Mouse (Mus musculus) common myeloid progenitor, adult 5-6 weeks (primary cell): ENCODE measurements around the gene Sgip1. TPM values are rescaled to one million over a fixed set of nuclear protein-coding genes. Genes with fewer than 3 reads are reported as not detected.
A peak's percentile ranks its signal among the peaks of the same experiment; 100 is the strongest.

Experiments used
- ATAC-seq: replicated peaks from 2 replicates; pipeline ENCODE4 v1.8.0; 2016; ENCODE audit warnings: low read depth, mild to moderate bottlenecking, moderate TSS enrichment, inconsistent platforms; ENCODE audit not compliant: poor library complexity, severe bottlenecking
- total RNA-seq: library from RNA; stranded (forward); fragments of 200-1000, 187-1606 nt; gene quantifications from 2 replicates; pipeline ENCODE4 v1.2.3, GENCODE M21; 2017

Gene Sgip1
- total RNA-seq, 1 experiment from 2014 or later = 1.0 TPM

DNA sequence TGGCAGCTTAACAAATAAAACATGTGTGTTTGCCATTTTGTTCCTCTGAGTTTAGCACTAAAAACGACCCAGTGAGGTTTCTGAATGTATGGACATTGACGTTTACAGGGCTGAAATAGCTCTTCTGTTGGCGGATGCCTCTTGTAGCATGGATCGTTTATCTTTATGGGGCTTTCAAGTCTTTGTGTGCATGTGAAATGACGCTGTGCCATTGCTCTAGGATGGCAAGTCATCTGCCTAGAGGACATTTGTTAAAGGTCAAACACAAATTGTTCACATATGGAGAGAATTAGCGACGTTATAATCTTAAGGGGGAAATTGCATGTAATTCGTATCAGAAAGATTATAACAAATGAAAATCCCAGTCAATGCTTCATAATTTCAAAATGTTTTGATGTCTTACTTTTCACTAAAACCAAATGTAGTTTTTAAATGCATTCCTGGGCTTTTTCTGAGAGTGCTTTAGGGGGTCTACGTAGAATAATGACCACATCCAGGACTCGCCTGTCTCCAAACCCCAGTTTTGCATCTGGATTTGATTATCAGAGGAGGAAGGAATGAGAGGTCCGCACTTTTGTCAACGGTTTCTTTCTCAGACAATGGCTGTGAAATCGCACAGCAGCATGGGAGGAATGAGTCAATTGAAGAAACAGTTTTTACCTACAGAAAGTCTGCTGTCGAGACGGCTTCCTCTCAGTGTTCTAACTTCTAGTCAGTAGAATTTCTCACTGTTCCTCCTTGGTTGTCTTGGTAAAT, 264.3 kb downstream of the Sgip1 start:
- ATAC-seq = no peak

DNA sequence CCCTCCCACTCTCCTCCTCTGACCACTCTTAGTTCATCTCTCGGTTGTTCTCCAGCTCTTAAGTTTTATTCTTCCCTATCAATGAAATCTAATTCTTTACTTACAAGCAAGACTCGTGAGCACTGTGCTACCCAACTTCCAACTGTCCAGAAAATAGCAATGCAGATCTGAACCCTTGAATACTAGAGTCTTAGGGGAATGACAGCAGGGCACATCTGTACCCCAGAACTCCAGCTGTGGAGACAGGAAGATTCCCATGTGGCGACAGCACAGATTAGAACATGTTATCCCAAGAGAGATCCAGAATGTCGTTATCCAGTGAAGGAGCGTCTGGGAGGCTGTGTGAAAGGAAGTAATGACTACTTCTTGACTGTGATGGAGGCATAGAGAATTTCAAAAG, 265.2 kb downstream of the Sgip1 start:
- no peak for ATAC-seq

DNA sequence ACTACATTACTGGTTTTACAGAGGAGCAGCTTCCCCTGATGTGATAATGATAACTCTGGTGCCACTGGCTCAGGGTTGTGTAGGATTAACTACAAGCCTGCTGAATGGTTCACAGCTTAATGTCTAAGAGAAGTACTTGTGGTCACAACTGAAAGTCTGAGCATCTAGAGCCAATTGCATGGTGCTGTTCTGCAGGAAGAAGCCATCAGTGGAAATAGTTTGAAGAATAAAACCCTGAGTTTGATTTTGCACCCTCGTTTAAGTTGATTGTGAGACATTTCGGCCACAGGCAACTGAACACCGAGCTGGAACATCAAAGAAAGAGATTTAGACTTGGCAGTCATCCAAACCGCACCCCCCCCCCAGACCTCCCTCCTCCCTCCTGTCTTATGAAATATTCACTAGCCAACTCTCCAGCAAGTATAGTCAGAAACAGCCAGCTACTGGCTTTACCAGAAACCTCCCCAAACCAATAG, 265.9 kb downstream of the Sgip1 start:
- ATAC-seq = peak; percentile 94

DNA sequence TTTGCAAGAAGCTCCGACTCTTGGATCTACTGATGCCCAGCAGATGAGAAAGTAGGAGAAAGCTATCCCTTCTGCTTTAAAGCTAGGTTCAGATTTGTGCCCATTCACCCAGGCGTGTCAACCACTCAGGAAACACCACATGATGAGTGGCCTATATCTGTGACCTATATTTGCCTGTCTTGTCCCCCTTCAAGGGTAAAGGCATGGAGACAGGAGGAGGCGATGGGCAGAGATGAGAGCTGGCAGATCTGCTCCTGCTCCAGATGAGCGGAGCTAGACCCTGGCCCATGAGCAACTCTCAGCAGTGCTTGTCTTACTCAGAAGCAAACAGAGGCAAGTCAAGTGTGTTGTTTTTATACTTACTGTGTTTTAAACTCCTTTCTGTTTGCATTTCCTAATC, 269.6 kb downstream of the Sgip1 start:
- no peak for ATAC-seq

DNA sequence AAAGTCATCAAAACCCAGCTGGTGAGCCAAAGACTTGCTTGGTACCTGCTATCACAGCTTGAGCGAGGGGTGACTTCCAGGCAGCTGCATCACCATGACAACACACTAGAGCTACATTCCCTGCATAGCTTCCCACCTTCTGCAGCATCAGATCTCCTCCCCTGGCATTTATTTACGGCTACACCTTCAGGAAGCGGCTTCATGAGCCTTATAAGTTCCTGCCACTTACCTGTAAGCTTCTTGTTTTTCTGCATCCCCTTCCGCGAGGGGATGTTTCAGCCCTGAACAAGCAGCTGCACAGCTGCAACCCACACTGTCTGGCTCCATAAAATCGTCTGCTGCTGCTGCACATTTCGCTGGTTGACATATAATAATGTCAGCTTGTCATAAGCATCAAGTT, 270.7 kb downstream of the Sgip1 start:
- no peak for ATAC-seq

DNA sequence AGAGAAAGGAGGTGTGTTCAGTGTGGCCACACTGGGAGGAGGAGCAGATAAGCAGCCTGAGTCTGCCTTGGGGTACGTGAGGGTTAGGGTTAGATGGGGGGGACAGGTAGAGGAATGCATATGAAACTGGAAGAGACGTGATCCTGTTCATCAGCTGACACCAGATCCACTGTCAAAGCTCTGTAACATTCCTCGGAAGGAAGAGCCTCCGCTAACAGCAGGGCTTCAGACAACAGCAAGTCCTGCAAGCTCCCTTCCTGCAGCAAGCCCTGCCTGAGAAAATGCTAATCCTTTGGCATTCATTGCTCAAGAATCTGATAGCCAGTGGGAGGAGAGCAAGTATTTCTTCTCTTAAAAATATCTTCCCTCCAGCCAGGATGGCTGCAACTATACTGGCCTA, 272.4 kb downstream of the Sgip1 start:
- no peak for ATAC-seq

Other genes starting within 250 kb of the Sgip1 start
- 1.6 and 2.1 TPM in 2 replicates for gene Tctex1d1, start 237.3 kb downstream of the Sgip1 start, total RNA-seq